Mouse (Mus musculus) T-helper 2 cell (primary cell): ENCODE data around the gene Klk10.

Experiments
- in situ Hi-C: fragments of 300-600 bp; cut with MboI, MseI; formaldehyde crosslinking; loops from one replicate; pipeline ENCODE4 v1.15.1; 2025; ENCODE audit warnings: high pct_unique_total_duplicates

Klk10 gene

GRCm38 (mm10) chr7:43789295-43789694 lies 8.5 kb downstream of the Klk10 start:
- in situ Hi-C loops = loop anchor here (25.0 kb wide), 1 partner anchor 673 kb away; the partner anchor contains the start of genes Aspdh and Josd2

- in situ Hi-C loops = loop anchor here (25.0 kb wide), 1 partner anchor 671 kb away; the partner anchor contains the start of genes Aspdh and Josd2
Observed at GRCm38 (mm10) chr7:43791591-43791990, 10.8 kb downstream of the Klk10 start, which contains the start of gene Klk9. TSS of gene Klk9 (plus strand) at chr7:43791891.

- in situ Hi-C loops = loop anchor here (25.0 kb wide), 1 partner anchor 666 kb away; the partner anchor contains the start of genes Aspdh and Josd2
Observed at GRCm38 (mm10) chr7:43796355-43796754, 15.5 kb downstream of the Klk10 start.

- in situ Hi-C loops = loop anchor here (25.0 kb wide), 1 partner anchor 665 kb away; the partner anchor contains the start of genes Aspdh and Josd2
Observed at GRCm38 (mm10) chr7:43797333-43797769, 16.5 kb downstream of the Klk10 start, which contains the start of gene Klk8. TSS of gene Klk8 (plus strand) at chr7:43797577.

- in situ Hi-C loops = loop anchor here (25.0 kb wide), 1 partner anchor 664 kb away; the partner anchor contains the start of genes Aspdh and Josd2
Observed at GRCm38 (mm10) chr7:43797844-43798462, 17.1 kb downstream of the Klk10 start.

GRCm38 (mm10) chr7:43799876-43800275 lies 19.0 kb downstream of the Klk10 start:
- in situ Hi-C loops = loop anchor here (25.0 kb wide), 1 partner anchor 662 kb away; the partner anchor contains the start of genes Aspdh and Josd2

GRCm38 (mm10) chr7:43810994-43811393 lies 30.2 kb downstream of the Klk10 start, which contains the start of gene Klk7:
TSS of gene Klk7 (plus strand) at chr7:43811294.
- in situ Hi-C loops = loop anchor here (5.0 kb wide), 1 partner anchor 34 kb away; no protein-coding TSS in a partner anchor

GRCm38 (mm10) chr7:43815211-43815610 lies 34.4 kb downstream of the Klk10 start:
- in situ Hi-C loops = no loop called here

- in situ Hi-C loops = no loop called here
Observed at GRCm38 (mm10) chr7:43816746-43817145, 35.9 kb downstream of the Klk10 start.

- in situ Hi-C loops = loop anchor here (10.0 kb wide), 1 partner anchor 363 kb away; the partner anchor contains the start of gene Klk1b24
Observed at GRCm38 (mm10) chr7:43821581-43821980, 40.7 kb downstream of the Klk10 start.

GRCm38 (mm10) chr7:43824199-43824598 lies 43.4 kb downstream of the Klk10 start, which contains the start of gene Klk6:
TSS of gene Klk6 (plus strand) at chr7:43824499.
- in situ Hi-C loops = loop anchor here (10.0 kb wide), 1 partner anchor 361 kb away; the partner anchor contains the start of gene Klk1b24

- in situ Hi-C loops = loop anchor here (10.0 kb wide), 1 partner anchor 359 kb away; the partner anchor contains the start of gene Klk1b24
Observed at GRCm38 (mm10) chr7:43826056-43826455, 45.2 kb downstream of the Klk10 start.

- in situ Hi-C loops = loop anchor here (10.0 kb wide), 1 partner anchor 357 kb away; the partner anchor contains the start of gene Klk1b24
Observed at GRCm38 (mm10) chr7:43827706-43828105, 46.9 kb downstream of the Klk10 start.

GRCm38 (mm10) chr7:43829006-43829405 lies 48.2 kb downstream of the Klk10 start:
- in situ Hi-C loops = loop anchor here (10.0 kb wide), 1 partner anchor 356 kb away; the partner anchor contains the start of gene Klk1b24
